Mouse (Mus musculus) kidney, postnatal 10 days (tissue): ENCODE measurements around the gene Olfr117.
"Not testable (repeated sequence)": the region's sequence is repeated elsewhere in the genome, so short reads cannot be mapped to it uniquely, and the experiment has no call there.

Source experiments
- DNase-seq: peaks from one replicate; pipeline ENCODE4 v3.0.0; 2021; ENCODE audit warnings: mixed read lengths

Olfr117 gene

DNA sequence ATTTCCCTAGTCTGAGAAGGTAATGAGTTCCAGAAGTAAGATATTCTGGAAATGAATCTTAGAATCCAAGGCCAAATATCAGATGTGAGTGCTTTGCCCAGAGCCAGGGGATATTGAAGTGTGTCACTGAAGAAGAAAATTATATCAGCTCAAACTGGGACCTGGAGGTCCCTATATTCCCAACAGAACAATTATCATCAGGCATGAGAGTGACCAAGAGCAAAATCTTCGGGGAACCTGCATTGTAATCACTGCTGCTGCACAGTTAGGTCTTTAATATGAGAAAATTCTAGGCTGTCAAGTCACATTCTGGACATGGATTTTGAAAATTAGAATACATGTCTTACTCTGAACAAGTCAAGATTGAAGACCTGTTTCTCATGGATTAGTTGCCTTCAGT lies at the start of gene Olfr117:
Gene Olfr117 (minus strand): TSS at position 101 of the 400 bp plus-strand sequence.
- no peak for DNase-seq

DNA sequence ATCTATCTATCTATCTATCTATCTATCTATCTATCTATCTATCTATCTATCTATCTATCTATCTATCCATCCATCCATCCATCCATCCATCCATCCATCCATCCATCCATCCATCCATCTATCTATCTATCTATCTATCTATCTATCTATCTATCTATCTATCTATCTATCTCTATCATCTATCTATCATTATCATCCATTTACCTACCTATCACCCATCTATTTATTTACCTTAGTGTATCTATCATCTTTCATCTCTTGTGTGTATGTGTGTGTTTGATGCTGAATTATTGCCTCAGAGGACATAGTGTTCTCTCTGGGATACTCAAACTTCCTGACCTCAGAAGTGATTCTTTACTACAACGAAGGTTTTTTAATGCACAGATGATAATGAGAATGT lies 32.7 kb upstream of the Olfr117 start, which contains the start of gene Olfr119:
Gene Olfr119 (plus strand): TSS at position 301 of the 400 bp plus-strand sequence.
- DNase-seq, result not testable (repeated sequence)

DNA sequence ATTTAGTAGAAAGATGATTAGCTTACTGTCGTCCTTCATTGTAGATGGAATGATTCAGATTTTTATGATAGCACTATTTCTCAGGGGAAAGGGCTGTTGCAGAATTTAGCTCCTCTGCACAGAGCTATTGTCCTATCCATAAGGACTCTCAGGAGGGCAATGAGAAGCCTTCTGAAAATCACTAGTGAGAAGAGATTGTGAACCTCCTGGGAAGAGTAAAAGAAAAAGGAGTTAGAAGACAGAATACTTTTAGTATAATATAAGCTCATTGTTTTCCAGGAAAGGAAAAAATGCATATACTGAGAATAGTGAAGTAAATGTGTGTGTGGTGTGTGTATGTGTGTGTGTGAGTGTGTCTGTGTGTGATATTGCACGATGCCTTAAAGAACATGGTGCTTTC lies 3.1 kb upstream of the Olfr117 start, which contains the start of gene Olfr118:
Gene Olfr118 (plus strand): TSS at position 301 of the 400 bp plus-strand sequence.
- DNase-seq, result no peak

DNA sequence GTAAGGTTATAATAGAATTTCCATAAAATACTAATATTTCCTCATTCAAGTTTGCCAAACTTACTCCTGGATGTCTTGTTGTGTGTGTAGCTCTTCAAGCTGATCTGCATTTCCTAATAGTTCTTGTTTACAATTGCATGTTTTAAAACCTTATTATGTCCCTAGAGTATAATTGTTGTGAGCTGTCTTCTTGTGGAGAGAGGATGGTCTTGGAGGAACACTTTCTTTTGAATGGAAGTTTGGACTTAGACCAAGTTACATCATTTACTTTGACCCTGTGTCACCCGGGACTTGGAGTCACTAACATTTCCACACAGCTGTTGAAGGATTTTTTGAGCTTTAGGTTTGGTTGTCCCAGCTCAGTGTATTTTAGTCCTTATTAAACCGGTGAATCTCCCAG lies 36.6 kb downstream of the Olfr117 start, which contains the start of the genes Olfr115 and Olfr116:
Gene Olfr115 (minus strand): TSS at position 101 of the 400 bp plus-strand sequence.
Gene Olfr116 (minus strand): TSS at position 191 of the 400 bp plus-strand sequence.
- no peak for DNase-seq
